Mouse (Mus musculus): ENCODE measurements around the gene Ell.
"Not testable (repeated sequence)": the region's sequence is repeated elsewhere in the genome, so short reads cannot be mapped to it uniquely, and the experiment has no call there.

The Ell gene

DNA sequence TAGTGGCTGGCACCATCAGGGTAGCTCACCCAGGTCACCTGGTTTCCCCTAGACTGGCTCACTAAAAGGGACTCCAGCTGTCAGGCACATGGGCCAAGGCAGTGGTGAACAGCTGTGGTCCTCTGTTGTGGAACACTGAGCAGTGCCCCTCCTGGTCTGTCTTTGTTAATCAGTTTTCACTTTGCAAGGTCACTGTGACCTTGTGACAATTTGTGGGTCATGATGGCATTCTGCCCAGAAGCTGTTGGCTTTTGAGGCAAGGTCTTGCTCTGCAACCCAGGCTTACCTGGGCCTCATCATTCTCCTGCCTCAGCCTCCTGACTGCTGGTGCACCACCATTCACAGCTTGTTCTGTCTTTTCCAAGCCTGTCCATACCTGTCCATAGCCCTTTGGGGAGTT lies 31.1 kb downstream of the Ell start:
- DNase-seq, result no peak

DNA sequence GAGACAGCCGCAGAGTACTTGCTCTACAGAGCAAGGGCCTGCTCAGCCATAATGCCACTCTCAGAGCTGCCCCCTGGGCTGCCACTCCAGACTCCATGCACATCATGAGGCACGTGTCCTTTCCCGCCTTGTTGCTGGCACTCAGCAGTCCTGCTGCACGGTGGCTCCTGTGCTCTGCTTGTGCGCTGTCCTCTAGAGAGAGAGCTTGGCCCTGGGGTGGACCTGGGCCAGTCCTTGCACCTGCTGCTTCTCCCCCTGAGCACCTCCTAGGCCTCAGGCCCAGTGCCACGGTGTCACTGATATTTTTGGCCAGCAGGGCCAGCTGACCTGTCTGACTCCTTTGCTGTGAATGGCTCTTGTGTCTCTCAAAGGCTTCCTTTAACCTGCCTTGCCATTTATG lies 31.7 kb downstream of the Ell start:
- DNase-seq, result no peak

DNA sequence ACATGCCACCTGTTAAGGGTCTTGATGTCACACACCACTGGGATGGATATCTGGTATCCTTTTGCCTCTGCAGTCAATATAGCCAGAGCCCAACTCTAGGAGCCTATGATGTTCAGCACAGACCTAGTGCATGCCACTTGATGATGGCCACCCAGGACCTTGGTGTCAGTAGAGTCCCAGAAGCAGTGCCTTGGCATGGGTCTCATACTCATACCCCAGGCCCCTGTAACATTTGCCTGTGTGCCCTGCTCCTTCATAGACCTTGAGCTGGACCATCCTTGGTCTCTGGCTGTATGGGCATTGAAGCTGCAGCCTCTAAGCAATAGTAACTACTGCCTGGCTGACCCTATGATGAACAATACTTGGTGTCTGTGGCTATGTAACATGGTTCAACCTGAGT lies 35.0 kb downstream of the Ell start:
- DNase-seq, result no peak

DNA sequence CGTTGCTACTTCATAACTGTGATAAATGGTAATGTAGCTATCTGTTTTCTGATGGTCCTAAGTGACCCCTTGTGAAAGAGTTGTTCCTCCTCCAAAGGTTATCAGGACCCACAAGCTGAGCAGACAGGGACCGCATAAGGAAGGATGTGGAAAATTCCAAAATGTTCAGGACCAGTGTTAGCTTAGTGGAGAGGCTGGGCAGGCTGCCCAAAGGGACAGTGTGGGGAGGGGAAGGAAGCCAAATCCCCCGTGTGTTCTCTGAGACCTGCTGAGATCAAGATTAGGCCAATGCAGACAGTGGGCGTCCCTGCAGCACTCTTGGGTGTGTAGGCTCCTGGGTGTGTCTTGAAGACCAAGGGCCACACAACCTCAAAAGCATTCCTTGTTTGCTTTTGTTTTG lies 35.7 kb downstream of the Ell start:
- peak; percentile 43 for DNase-seq

- no peak for DNase-seq
Measured at GRCm38 (mm10) chr8:70577207-70577606, 38.0 kb downstream of the Ell start.

- DNase-seq, result no peak
Measured at GRCm38 (mm10) chr8:70583476-70584387, 44.5 kb downstream of the Ell start.

- no peak for DNase-seq
Measured at GRCm38 (mm10) chr8:70584606-70585257, 45.5 kb downstream of the Ell start.

GRCm38 (mm10) chr8:70585258-70585652 lies 46.0 kb downstream of the Ell start:
- peak; percentile 77 for DNase-seq

DNA sequence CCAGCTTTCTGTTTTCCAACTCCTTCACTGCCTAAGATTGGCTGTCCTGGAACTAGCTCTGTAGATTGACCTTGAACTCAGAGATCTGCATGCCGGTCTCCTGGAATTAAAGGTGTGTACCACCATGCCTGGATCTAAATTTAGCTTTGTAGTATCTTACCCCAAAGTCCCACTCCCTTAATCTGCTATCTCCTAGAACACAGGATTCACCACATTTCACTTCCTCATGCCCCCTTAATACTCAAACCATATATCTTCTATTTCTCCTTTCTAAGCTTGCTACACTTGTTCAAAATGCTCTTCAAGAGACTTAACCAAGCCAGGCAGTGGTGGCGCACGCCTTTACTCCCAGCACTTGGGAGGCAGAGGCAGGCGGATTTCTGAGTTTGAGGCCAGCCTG lies 48.7 kb downstream of the Ell start:
- DNase-seq, result not testable (repeated sequence)

- DNase-seq, result no peak
Measured at GRCm38 (mm10) chr8:70591569-70591968, 52.3 kb downstream of the Ell start.

DNA sequence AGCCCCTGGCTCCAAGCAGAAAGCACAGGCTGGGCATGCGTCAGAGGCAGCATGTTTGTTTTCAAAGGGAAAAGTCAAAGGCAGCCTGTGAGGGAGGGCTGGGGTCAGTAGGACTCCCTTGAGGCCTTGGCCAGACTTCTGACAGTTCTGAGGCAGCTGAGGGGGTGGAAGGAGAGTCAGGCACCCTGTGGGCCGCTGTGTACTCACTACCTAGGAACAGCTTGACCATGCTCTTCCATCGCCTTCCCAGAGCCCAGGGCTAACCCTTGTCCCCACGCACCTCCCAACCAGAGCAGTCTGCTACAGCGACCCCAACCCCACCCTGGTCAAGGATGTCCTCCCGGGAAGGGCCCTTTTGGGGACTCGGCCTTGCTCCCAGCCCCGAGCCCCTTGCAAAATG lies 53.9 kb downstream of the Ell start:
- peak; percentile 67 for DNase-seq

DNA sequence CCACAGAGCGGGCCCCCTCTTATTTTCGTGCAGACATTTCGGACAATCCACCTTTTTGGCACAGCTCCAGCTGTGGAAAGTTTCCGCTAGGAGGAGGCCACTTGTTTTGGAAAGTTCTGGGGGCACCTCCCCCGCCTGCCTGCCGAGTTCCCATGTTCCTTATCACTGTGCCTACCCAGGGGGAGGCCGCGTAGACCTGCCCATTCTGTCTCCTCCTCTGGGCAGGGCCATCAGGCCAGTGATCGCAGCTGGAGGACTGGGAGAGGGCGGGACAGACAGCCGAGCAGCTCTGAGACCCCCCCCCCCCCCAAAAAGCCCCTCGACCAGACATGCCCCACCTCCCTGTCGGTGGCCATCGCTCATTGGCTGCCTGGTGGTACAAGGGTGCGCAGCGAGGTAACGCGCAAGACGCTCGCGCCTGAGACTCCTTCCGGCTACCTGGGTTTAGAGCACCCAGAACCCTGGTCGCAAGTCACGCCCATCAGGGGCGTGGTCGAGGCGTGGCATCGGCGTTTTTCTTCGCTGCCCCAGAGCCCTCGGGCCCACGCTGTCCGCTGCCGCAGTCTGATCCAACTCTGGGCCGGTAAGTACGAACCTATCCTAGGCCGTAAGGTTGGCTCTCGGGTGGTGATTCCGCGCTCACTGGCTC lies 54.8 kb downstream of the Ell start, which contains the start of gene Isyna1:
Gene Isyna1, plus strand, starts transcription at position 413 of the 649 bp plus-strand sequence.
- peak; percentile 93 for DNase-seq

- DNase-seq, result peak; percentile 47
Measured at GRCm38 (mm10) chr8:70594621-70595564, 55.6 kb downstream of the Ell start.

- DNase-seq, result no peak
Measured at GRCm38 (mm10) chr8:70595811-70596210, 56.6 kb downstream of the Ell start.

- no peak for DNase-seq
Measured at GRCm38 (mm10) chr8:70596216-70596615, 57.0 kb downstream of the Ell start.

GRCm38 (mm10) chr8:70596775-70597416 lies 57.6 kb downstream of the Ell start:
- no peak for DNase-seq

GRCm38 (mm10) chr8:70597417-70598272 lies 58.4 kb downstream of the Ell start:
- no peak for DNase-seq

- peak; percentile 89 for DNase-seq
Measured at GRCm38 (mm10) chr8:70598283-70598682, 59.0 kb downstream of the Ell start.

DNA sequence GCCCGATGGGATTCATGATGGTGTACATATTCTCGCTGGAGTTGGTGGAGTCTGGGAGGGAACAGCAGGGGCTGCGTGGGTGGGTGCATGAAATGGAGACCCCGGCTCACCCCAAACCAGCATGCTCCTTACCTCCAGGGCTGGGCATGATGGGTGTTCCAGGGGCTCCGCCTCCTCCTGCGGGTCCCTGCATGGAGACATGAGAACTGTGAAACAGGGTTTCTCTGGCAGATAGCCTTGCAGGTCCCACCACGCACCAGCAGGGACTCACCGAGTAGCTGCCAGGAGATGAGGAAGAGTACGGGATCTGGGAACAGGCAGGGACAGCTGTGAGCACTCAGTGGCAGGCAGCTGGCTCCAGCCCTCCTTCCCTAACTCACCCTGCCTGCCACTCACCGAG lies 59.5 kb downstream of the Ell start:
- peak; percentile 46 for DNase-seq

- DNase-seq, result no peak
Measured at GRCm38 (mm10) chr8:70599507-70600290, 60.4 kb downstream of the Ell start.

Data from lung, postnatal 10 days (tissue).